Mouse (Mus musculus): ENCODE results near the gene Trim14.

DNA sequence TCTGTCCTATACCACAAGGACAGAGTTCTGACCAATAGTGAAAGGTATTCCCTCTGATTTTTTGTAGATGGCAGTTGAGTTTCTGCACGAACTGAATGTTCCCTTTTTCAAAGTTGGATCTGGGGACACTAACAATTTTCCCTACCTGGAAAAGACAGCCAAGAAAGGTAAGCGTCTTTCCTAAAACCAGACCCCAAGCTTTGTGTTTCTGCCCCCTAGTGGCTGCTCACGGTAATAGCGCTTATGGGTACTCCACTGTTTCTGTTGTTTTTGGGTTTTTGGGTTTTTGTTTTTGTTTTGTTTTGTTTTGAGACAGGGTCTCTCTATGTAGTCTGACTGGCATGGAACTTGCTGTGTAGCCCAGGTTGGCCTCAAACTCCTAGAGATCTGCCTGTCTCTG is 37.0 kb downstream of the Trim14 start:
- peak; percentile 99 for TF ChIP-seq CTCF (conservative IDR thresholded peaks at IDR 0.05; ENCODE audit: low read length)
- TF ChIP-seq POU5F1 (IDR thresholded peaks at IDR 0.05; ENCODE audit: borderline replicate concordance, low read length), result no peak
- no peak for TF ChIP-seq NANOG (IDR thresholded peaks at IDR 0.05; ENCODE audit: borderline replicate concordance, low read length)
